Mouse (Mus musculus): ENCODE data around the gene Safb. TPM values are rescaled to one million over a fixed set of nuclear protein-coding genes. Genes with fewer than 3 reads are reported as not detected.
A peak's percentile ranks its signal among the peaks of the same experiment; 100 is the strongest.

Safb gene
- total and polyA plus RNA-seq, 2 experiments from 2014 or later = 39.8 to 52.9 TPM

GRCm38 (mm10) chr17:56605431-56605830, 20.8 kb downstream of the Safb start:
- WGBS = 78% methylated on average over 9 of the region's 9 CpGs
- ATAC-seq (ENCODE audit: insufficient read depth, low read depth) (no peak), DNase-seq (ENCODE audit: low spot score) (no peak)
- peaks cover 12% of the 10 kb centered on the region for H3K4me1 ChIP-seq (ENCODE audit: control insufficient read depth, insufficient read depth)
- peaks cover 66% of the 10 kb centered on the region for H3K36me3 ChIP-seq (replicated peaks; ENCODE audit: control insufficient read depth, insufficient read depth, low read length)
- no peaks in the 10 kb centered on the region for H3K9me3 ChIP-seq (replicated peaks; ENCODE audit: control insufficient read depth, low read length)
- H3K4me2 ChIP-seq (ENCODE audit: low read depth, low read length) = no peak overlapping the region
- H3K27ac ChIP-seq (ENCODE audit: low read depth) = no peak overlapping the region
- H3K27me3 ChIP-seq (ENCODE audit: control insufficient read depth, insufficient read depth, low read length) = no peaks in the 10 kb centered on the region
- H3K4me3 ChIP-seq (ENCODE audit: low read depth, low read length) = no peak overlapping the region
- TF ChIP-seq EP300 (IDR thresholded peaks at IDR 0.05; ENCODE audit: low read depth) (no peak), CTCF (IDR thresholded peaks at IDR 0.05; ENCODE audit: low read depth) (no peak)
- no peak overlapping the region for H3K9ac ChIP-seq (replicated peaks; ENCODE audit: low read depth, low read length)

- no peaks in the 10 kb centered on the region for H3K9me3 ChIP-seq (replicated peaks; ENCODE audit: control insufficient read depth, low read length)
- 63% methylated on average over 3 of the region's 3 CpGs for WGBS
- H3K4me1 ChIP-seq (ENCODE audit: control insufficient read depth, insufficient read depth) = peaks cover 12% of the 10 kb centered on the region
- H3K27me3 ChIP-seq (ENCODE audit: control insufficient read depth, insufficient read depth, low read length) = no peaks in the 10 kb centered on the region
- no peak overlapping the region for H3K4me2 ChIP-seq (ENCODE audit: low read depth, low read length)
- no peak for ATAC-seq (ENCODE audit: insufficient read depth, low read depth)
- H3K4me3 ChIP-seq (ENCODE audit: low read depth, low read length) = no peak overlapping the region
- H3K9ac ChIP-seq (replicated peaks; ENCODE audit: low read depth, low read length) = no peak overlapping the region
- H3K27ac ChIP-seq (ENCODE audit: low read depth) = no peak overlapping the region
- DNase-seq (ENCODE audit: low spot score) = no peak
- H3K36me3 ChIP-seq (replicated peaks; ENCODE audit: control insufficient read depth, insufficient read depth, low read length) = peaks cover 46% of the 10 kb centered on the region
- TF ChIP-seq EP300 (IDR thresholded peaks at IDR 0.05; ENCODE audit: low read depth) (no peak), CTCF (IDR thresholded peaks at IDR 0.05; ENCODE audit: low read depth) (no peak)
Observed at GRCm38 (mm10) chr17:56607521-56608062, 23.0 kb downstream of the Safb start.

GRCm38 (mm10) chr17:56608699-56609098, 24.1 kb downstream of the Safb start:
- no peak for DNase-seq (ENCODE audit: low spot score)
- no peaks in the 10 kb centered on the region for H3K27me3 ChIP-seq (ENCODE audit: control insufficient read depth, insufficient read depth, low read length)

GRCm38 (mm10) chr17:56609452-56610171, 25.0 kb downstream of the Safb start, which contains the start of gene 2410015M20Rik:
TSS of gene 2410015M20Rik (minus strand) at chr17:56609771.
- Histone ChIP-seq H3K9me3 (replicated peaks; ENCODE audit: control insufficient read depth, low read length) (no peaks in the 10 kb centered on the region), H3K27ac (ENCODE audit: low read depth) (peak within 1 kb of the TSS; percentile 85), H3K4me3 (ENCODE audit: low read depth, low read length) (peak within 1 kb of the TSS; percentile 60), H3K4me2 (ENCODE audit: low read depth, low read length) (peak within 1 kb of the TSS; percentile 66), H3K4me1 (ENCODE audit: control insufficient read depth, insufficient read depth) (peaks cover 18% of the 10 kb centered on the region), H3K27me3 (ENCODE audit: control insufficient read depth, insufficient read depth, low read length) (no peaks in the 10 kb centered on the region), H3K36me3 (replicated peaks; ENCODE audit: control insufficient read depth, insufficient read depth, low read length) (peaks cover 30% of the 10 kb centered on the region), H3K9ac (replicated peaks; ENCODE audit: low read depth, low read length) (peak within 1 kb of the TSS; percentile 67)
- peak; percentile 99 for DNase-seq (ENCODE audit: low spot score)
- ATAC-seq (ENCODE audit: insufficient read depth, low read depth) = peak; percentile 86
- TF ChIP-seq CTCF (IDR thresholded peaks at IDR 0.05; ENCODE audit: low read depth) (peak; percentile 69), EP300 (IDR thresholded peaks at IDR 0.05; ENCODE audit: low read depth) (0 out of 2 replicates have a peak, but pooled peaks have one; percentile 45)
- under 1% methylated on average over 44 of the region's 44 CpGs for WGBS

More at GRCm38 (mm10) chr17:56608699-56609098, 24.1 kb downstream of the Safb start:
- Histone ChIP-seq H3K4me3 (ENCODE audit: low read depth, low read length) (peak overlapping the region; percentile 60), H3K27ac (ENCODE audit: low read depth) (peak overlapping the region; percentile 85), H3K4me2 (ENCODE audit: low read depth, low read length) (peak overlapping the region; percentile 66), H3K36me3 (replicated peaks; ENCODE audit: control insufficient read depth, insufficient read depth, low read length) (peaks cover 35% of the 10 kb centered on the region), H3K9ac (replicated peaks; ENCODE audit: low read depth, low read length) (peak overlapping the region; percentile 67), H3K9me3 (replicated peaks; ENCODE audit: control insufficient read depth, low read length) (no peaks in the 10 kb centered on the region), H3K4me1 (ENCODE audit: control insufficient read depth, insufficient read depth) (peaks cover 12% of the 10 kb centered on the region)
- ATAC-seq (ENCODE audit: insufficient read depth, low read depth) = no peak
- 39% methylated on average over 5 of the region's 5 CpGs for WGBS
- TF ChIP-seq CTCF (IDR thresholded peaks at IDR 0.05; ENCODE audit: low read depth) (no peak), EP300 (IDR thresholded peaks at IDR 0.05; ENCODE audit: low read depth) (no peak)

- no peak overlapping the region for H3K9ac ChIP-seq (replicated peaks; ENCODE audit: low read depth, low read length)
- H3K4me1 ChIP-seq (ENCODE audit: control insufficient read depth, insufficient read depth) = peaks cover 20% of the 10 kb centered on the region
- H3K4me3 ChIP-seq (ENCODE audit: low read depth, low read length) = no peak overlapping the region
- H3K27ac ChIP-seq (ENCODE audit: low read depth) = no peak overlapping the region
- WGBS = 53% methylated on average over 2 of the region's 2 CpGs
- no peak for DNase-seq (ENCODE audit: low spot score)
- H3K9me3 ChIP-seq (replicated peaks; ENCODE audit: control insufficient read depth, low read length) = no peaks in the 10 kb centered on the region
- TF ChIP-seq CTCF (IDR thresholded peaks at IDR 0.05; ENCODE audit: low read depth) (no peak), EP300 (IDR thresholded peaks at IDR 0.05; ENCODE audit: low read depth) (no peak)
- ATAC-seq (ENCODE audit: insufficient read depth, low read depth) = no peak
- H3K36me3 ChIP-seq (replicated peaks; ENCODE audit: control insufficient read depth, insufficient read depth, low read length) = peaks cover 29% of the 10 kb centered on the region
- H3K27me3 ChIP-seq (ENCODE audit: control insufficient read depth, insufficient read depth, low read length) = no peaks in the 10 kb centered on the region
- H3K4me2 ChIP-seq (ENCODE audit: low read depth, low read length) = no peak overlapping the region
Observed at GRCm38 (mm10) chr17:56611323-56611722, 26.7 kb downstream of the Safb start.
